8 mouse cellular contexts compared by ENCODE assay signal in genomic region chr9:96259753-96260520, GRCm38 (mm10).
DNase-seq lines count a peak whose midpoint lies in the region; ATAC-seq and TF ChIP-seq lines count a peak whose summit lies in the region.

No protein-coding gene starts in this region.

- H3K4me1 ChIP-seq in lung, embryonic 14.5 days (ENCODE audit: insufficient read depth) = no peaks in the 10 kb centered on the region
- peaks cover 4% of the 10 kb centered on the region for H3K4me1 ChIP-seq in lung, adult 2 months (ENCODE audit: control insufficient read depth, insufficient read depth, low read length)

- H3K27ac ChIP-seq in lung, embryonic 14.5 days (ENCODE audit: low read depth) = 0 out of 2 replicates have a peak overlapping the region, but pooled peaks have one; percentile 8
- H3K27ac ChIP-seq in macrophage = no peak overlapping the region

- no peaks in the 10 kb centered on the region for H3K9me3 ChIP-seq in lung, embryonic 14.5 days (ENCODE audit: low read depth, low read length)

- TF ChIP-seq CTCF in lung, embryonic 14.5 days (IDR thresholded peaks at IDR 0.05; ENCODE audit: low read depth) = no peak
- no peak for TF ChIP-seq CTCF in lung, adult 2 months (IDR thresholded peaks at IDR 0.05; ENCODE audit: insufficient read depth, low read length)

- peak overlapping the region; percentile 36; the same call in 1 of the 2 replicates for H3K9ac ChIP-seq in lung, embryonic 14.5 days

- peak; percentile 43 for DNase-seq in lung, embryonic 14.5 days
- no peak for DNase-seq in lung, adult 2 months
- peak; percentile 39 for DNase-seq in cerebellum, adult 9-10 months
- peak; percentile 33 to 47 for DNase-seq in frontal cortex, postnatal 36 days (ENCODE audit: low spot score in 2 of 2)
- peak; percentile 30 for DNase-seq in kidney, postnatal 10 days
- DNase-seq in right cerebral cortex, postnatal 4 days = peak; percentile 19
- no peak for DNase-seq in gastrocnemius, postnatal 25 days

- 7% methylated on average over 10 of the region's 10 CpGs for WGBS in lung, embryonic 14.5 days
- WGBS in lung, adult 2 months = 8% methylated on average over 10 of the region's 10 CpGs
- WGBS in macrophage (ENCODE audit: missing documents) = 12% methylated on average over 10 of the region's 10 CpGs

- ATAC-seq in lung, embryonic 14.5 days (ENCODE audit: insufficient read depth) = no peak

- H3K36me3 ChIP-seq in lung, embryonic 14.5 days (ENCODE audit: insufficient read depth) = no peaks in the 10 kb centered on the region
- no peaks in the 10 kb centered on the region for H3K36me3 ChIP-seq in macrophage (ENCODE audit: inconsistent target)

- H3K4me2 ChIP-seq in lung, embryonic 14.5 days = peak overlapping the region; percentile 71

- H3K79me2 ChIP-seq in macrophage (ENCODE audit: inconsistent target) = no peaks in the 10 kb centered on the region

- TF ChIP-seq POLR2A in lung, adult 2 months (IDR thresholded peaks at IDR 0.05; ENCODE audit: borderline replicate concordance, extremely low read depth, low read depth, low read length) = no peak

- no peaks in the 10 kb centered on the region for H3K27me3 ChIP-seq in lung, embryonic 14.5 days (ENCODE audit: insufficient read depth, low read length)

- peak overlapping the region; percentile 43 for H3K4me3 ChIP-seq in lung, embryonic 14.5 days (ENCODE audit: low read depth, low read length)
- H3K4me3 ChIP-seq in lung, adult 2 months (replicated peaks; ENCODE audit: extremely low read depth, low read depth, low read length) = no peak overlapping the region
- peak overlapping the region; percentile 10 for H3K4me3 ChIP-seq in macrophage (ENCODE audit: inconsistent target)

Comparison
In these comparisons a context has a peak if more than half of its experiments do, and no peak if none do; other contexts are left out.
1. DNase-seq: peak in lung, embryonic 14.5 days (single experiment), cerebellum, adult 9-10 months (single experiment), frontal cortex, postnatal 36 days (2 of 2), kidney, postnatal 10 days (single experiment) and right cerebral cortex, postnatal 4 days (single experiment); none in lung, adult 2 months (single experiment) and gastrocnemius, postnatal 25 days (single experiment).